Mouse (Mus musculus) midbrain, embryonic 11.5 days (tissue): ENCODE measurements at regions not wholly inside any gene's neighbourhood (a gene's known extent, or its start where the extent isn't known, plus 50 kb on each side); places are given as distances from the start of the nearest gene placed in this dataset.

Experiments
- ATAC-seq: fragments of 200-750 bp; cut with Nextera tagmentation; 2 replicates; pipeline ENCODE4 v1.8.0; 2017; ENCODE audit warnings: moderate TSS enrichment, moderate library complexity; ENCODE audit not compliant: low FRiP score
- DNase-seq: peaks from one replicate; pipeline ENCODE4 v3.0.0; 2015; ENCODE audit warnings: low spot score; ENCODE audit errors: missing footprints
- H3K27ac ChIP-seq: fragments of 300-500 bp; sonication (generic); 2 replicates; pipeline ENCODE4 v1.5.1; 2014; ENCODE audit warnings: low read depth, low read length
- H3K27me3 ChIP-seq: fragments of 300-500 bp; sonication (generic); 2 replicates; pipeline ENCODE4 v1.6.1; 2014; ENCODE audit warnings: mild to moderate bottlenecking, low read length, moderate library complexity, mixed read lengths; ENCODE audit not compliant: control insufficient read depth, insufficient read depth
- H3K36me3 ChIP-seq: fragments of 300-500 bp; sonication (generic); 2 replicates; pipeline ENCODE4 v1.6.1; 2014; ENCODE audit warnings: mild to moderate bottlenecking, low read length, moderate library complexity, mixed read lengths; ENCODE audit not compliant: control insufficient read depth, insufficient read depth
- H3K4me1 ChIP-seq: fragments of 300-500 bp; sonication (generic); 2 replicates; pipeline ENCODE4 v1.6.1; 2014; ENCODE audit warnings: low read length; ENCODE audit not compliant: control insufficient read depth, insufficient read depth
- H3K4me2 ChIP-seq: fragments of 300-500 bp; sonication (generic); 2 replicates; pipeline ENCODE4 v1.6.1; 2014; ENCODE audit warnings: mild to moderate bottlenecking, moderate library complexity
- H3K4me3 ChIP-seq: fragments of 300-500 bp; sonication (generic); 2 replicates; pipeline ENCODE4 v1.5.1; 2014; ENCODE audit warnings: low read depth, low read length
- H3K9ac ChIP-seq: fragments of 300-500 bp; sonication (generic); 2 replicates; pipeline ENCODE4 v1.6.1; 2014; ENCODE audit warnings: low read length
- H3K9me3 ChIP-seq: fragments of 300-500 bp; sonication (generic); 2 replicates; pipeline ENCODE4 v1.6.1; 2016; ENCODE audit warnings: low read length; ENCODE audit not compliant: control insufficient read depth
- WGBS: fragments of 180-500 bp; shearing (Covaris S2); extraction: QIAGEN DNeasy Blood & Tissue Kit; methylation state at CpG from one replicate; pipeline ENCODE4 v1.1.7; 2014; 5-methylcytosine and 5-hydroxymethylcytosine counted together

DNA sequence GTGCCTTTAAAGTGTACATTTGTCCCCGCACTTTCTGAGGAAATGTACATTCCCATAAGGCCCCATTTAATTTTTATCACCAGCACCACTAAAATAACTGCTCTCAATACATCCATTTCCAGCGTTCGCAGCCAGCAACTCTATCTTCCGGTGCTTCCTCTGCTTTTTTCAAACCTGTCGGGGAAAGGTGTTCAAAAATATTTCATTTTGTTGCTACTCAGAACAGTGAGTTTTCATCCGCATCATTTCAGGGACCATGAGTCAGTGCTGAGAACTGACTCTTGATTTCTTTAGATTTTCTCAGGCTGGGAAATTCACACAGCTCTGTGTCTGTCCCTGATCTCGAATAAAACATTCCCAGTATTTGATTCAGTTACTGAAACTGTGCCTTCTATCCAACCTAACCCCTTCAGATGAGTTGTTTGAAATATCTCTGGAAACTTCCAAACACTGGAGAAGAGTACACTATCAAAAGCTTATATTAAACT lies 959.4 kb downstream of the Brinp1 start:
- DNase-seq = no peak
- no peak overlapping the region for H3K4me3 ChIP-seq
- no peak overlapping the region for H3K4me2 ChIP-seq
- H3K27me3 ChIP-seq = no peaks in the 10 kb centered on the region
- no peak for ATAC-seq
- WGBS = 90% methylated on average over 7 of the region's 7 CpGs
- H3K27ac ChIP-seq = no peak overlapping the region
- H3K9me3 ChIP-seq = no peaks in the 10 kb centered on the region
- H3K9ac ChIP-seq = no peak overlapping the region
- no peaks in the 10 kb centered on the region for H3K4me1 ChIP-seq
- H3K36me3 ChIP-seq = no peaks in the 10 kb centered on the region

DNA sequence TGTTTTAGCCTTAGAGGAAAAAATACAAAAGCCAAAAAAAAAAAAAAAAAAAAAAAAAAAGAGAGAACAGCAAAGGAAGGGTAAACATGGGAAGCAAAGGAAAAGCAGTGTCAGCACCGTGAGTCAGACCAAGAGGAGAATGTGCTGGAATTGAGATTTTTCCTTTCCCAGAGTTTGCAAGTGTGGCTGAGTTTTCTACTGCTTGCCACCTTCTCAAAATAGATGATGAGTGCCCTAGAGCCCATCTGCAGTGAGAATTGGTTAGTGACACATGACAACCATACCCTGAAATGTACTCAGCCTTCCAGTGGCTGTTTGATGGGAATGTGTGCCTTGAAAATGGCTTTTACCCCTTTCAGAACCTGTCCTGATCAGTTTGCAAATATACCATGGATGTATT lies 990.7 kb downstream of the Brinp1 start:
- Histone ChIP-seq H3K36me3 (no peaks in the 10 kb centered on the region), H3K4me2 (no peak overlapping the region), H3K27me3 (no peaks in the 10 kb centered on the region), H3K27ac (no peak overlapping the region), H3K4me3 (no peak overlapping the region), H3K9me3 (no peaks in the 10 kb centered on the region), H3K4me1 (no peaks in the 10 kb centered on the region), H3K9ac (no peak overlapping the region)
- DNase-seq (no peak), ATAC-seq (no peak)
- 81% methylated on average over 1 of the region's 1 CpGs for WGBS

GRCm38 (mm10) chr4:67948000-67948399 lies 1006.2 kb downstream of the Brinp1 start:
- ATAC-seq = no peak
- no peak overlapping the region for H3K4me3 ChIP-seq

DNA sequence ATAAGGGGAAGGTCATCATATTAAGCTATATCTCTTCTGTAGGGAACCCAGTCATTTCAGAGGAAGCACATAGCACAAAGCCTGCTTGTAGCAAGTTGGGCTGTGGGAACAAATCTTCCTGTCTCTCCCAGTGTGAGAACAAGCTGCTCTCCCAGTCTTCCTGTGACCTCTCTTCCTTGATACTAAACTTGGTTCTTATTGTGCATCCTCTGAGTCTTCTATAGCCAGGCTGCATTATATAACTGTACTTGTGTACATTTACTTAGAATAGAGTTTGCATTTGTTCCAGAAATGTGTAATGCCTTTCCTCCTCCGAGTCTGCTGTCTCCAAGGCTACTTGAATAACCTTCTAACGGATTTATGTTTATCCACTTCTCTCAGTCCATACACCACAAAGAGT lies 1021.7 kb downstream of the Brinp1 start:
- Histone ChIP-seq H3K27ac (no peak overlapping the region), H3K36me3 (no peaks in the 10 kb centered on the region), H3K4me2 (no peak overlapping the region), H3K27me3 (no peaks in the 10 kb centered on the region), H3K9me3 (no peaks in the 10 kb centered on the region), H3K9ac (no peak overlapping the region), H3K4me3 (no peak overlapping the region), H3K4me1 (no peaks in the 10 kb centered on the region)
- DNase-seq (no peak), ATAC-seq (no peak)
- WGBS = 83% methylated on average over 2 of the region's 2 CpGs

More at GRCm38 (mm10) chr4:67948000-67948399, 1006.2 kb downstream of the Brinp1 start:
- Histone ChIP-seq H3K27ac (no peak overlapping the region), H3K9ac (no peak overlapping the region), H3K4me2 (no peak overlapping the region), H3K4me1 (no peaks in the 10 kb centered on the region), H3K36me3 (no peaks in the 10 kb centered on the region), H3K27me3 (no peaks in the 10 kb centered on the region), H3K9me3 (no peaks in the 10 kb centered on the region)
- DNase-seq = no peak

DNA sequence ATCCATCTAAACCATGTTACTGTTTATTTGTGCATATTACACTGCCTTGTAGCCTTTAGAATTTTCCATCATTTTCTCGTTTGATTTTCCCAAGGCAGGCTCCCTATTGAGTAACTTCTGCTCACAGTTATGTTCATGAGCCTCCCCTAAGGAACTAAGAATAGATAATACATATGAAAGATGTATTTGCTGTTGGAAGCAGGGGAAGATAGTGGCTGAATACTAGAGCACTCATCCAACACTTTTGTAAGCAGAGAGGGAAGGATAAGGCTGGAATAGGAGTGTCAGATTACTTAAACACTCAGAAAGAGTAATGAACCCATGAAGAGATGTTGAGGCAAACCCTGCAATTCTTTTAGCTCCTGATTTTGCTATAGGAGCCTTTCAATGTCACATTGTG lies 1055.1 kb downstream of the Brinp1 start:
- Histone ChIP-seq H3K36me3 (no peaks in the 10 kb centered on the region), H3K4me2 (no peak overlapping the region), H3K27me3 (no peaks in the 10 kb centered on the region), H3K9ac (no peak overlapping the region), H3K27ac (no peak overlapping the region), H3K4me3 (no peak overlapping the region), H3K9me3 (no peaks in the 10 kb centered on the region), H3K4me1 (no peaks in the 10 kb centered on the region)
- WGBS = 83% methylated on average over 1 of the region's 1 CpGs
- DNase-seq = no peak
- ATAC-seq = no peak

GRCm38 (mm10) chr4:67891946-67892575 lies 1062.1 kb downstream of the Brinp1 start:
- Histone ChIP-seq H3K4me3 (no peak overlapping the region), H3K9ac (no peak overlapping the region), H3K27me3 (no peaks in the 10 kb centered on the region), H3K4me2 (no peak overlapping the region), H3K9me3 (no peaks in the 10 kb centered on the region), H3K27ac (no peak overlapping the region), H3K36me3 (no peaks in the 10 kb centered on the region), H3K4me1 (no peaks in the 10 kb centered on the region)
- DNase-seq (no peak), ATAC-seq (no peak)
- 85% methylated on average over 1 of the region's 1 CpGs for WGBS

GRCm38 (mm10) chr4:67887954-67888353 lies 1060.6 kb downstream of the Tlr4 start:
- Histone ChIP-seq H3K9me3 (no peaks in the 10 kb centered on the region), H3K27ac (no peak overlapping the region), H3K36me3 (no peaks in the 10 kb centered on the region), H3K9ac (no peak overlapping the region), H3K4me3 (no peak overlapping the region), H3K4me1 (no peaks in the 10 kb centered on the region), H3K27me3 (no peaks in the 10 kb centered on the region), H3K4me2 (no peak overlapping the region)
- no peak for ATAC-seq
- DNase-seq = no peak

- DNase-seq (no peak), ATAC-seq (no peak)
- Histone ChIP-seq H3K27me3 (no peaks in the 10 kb centered on the region), H3K9ac (no peak overlapping the region), H3K9me3 (no peaks in the 10 kb centered on the region), H3K4me1 (no peaks in the 10 kb centered on the region), H3K36me3 (no peaks in the 10 kb centered on the region), H3K4me3 (no peak overlapping the region), H3K4me2 (no peak overlapping the region), H3K27ac (no peak overlapping the region)
Measured at GRCm38 (mm10) chr4:67885204-67885603, 1057.8 kb downstream of the Tlr4 start.

DNA sequence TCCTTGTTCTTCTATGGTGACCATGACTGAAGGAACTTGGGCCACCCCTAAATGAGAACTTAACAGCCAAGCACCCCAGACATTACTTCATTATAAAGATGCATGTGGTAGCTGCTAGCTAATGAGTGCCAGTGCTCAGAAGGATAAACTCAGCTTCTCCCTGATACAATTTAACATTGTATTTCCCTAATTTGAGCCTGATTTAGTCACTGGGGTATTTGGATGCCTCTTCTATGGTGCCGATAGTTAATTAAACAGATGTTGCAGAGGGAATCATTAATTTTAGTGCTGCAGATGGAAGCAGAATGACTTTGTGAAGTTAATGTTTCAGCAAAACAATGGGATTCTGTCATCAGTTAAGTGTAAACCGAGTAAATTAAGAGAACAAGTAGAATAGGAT lies 1034.8 kb downstream of the Tlr4 start:
- Histone ChIP-seq H3K4me3 (no peak overlapping the region), H3K9ac (no peak overlapping the region), H3K4me1 (no peaks in the 10 kb centered on the region), H3K9me3 (no peaks in the 10 kb centered on the region), H3K27ac (no peak overlapping the region), H3K36me3 (no peaks in the 10 kb centered on the region), H3K27me3 (no peaks in the 10 kb centered on the region), H3K4me2 (no peak overlapping the region)
- 84% methylated on average over 2 of the region's 2 CpGs for WGBS
- DNase-seq (no peak), ATAC-seq (no peak)
